ENCODE assay signal across 24 mouse cellular contexts in genomic region chr6:125323547-125323946, GRCm38 (mm10). TPM values are rescaled to one million over a fixed set of nuclear protein-coding genes. Genes with fewer than 3 reads are reported as not detected.
DNase-seq lines count a peak whose midpoint lies in the region; ATAC-seq and TF ChIP-seq lines count a peak whose summit lies in the region.
"Had no signal": no experiment of that assay in that cellular context is flagged by ENCODE, and none has a peak within 500 bp of the region (broad histone marks: within the 10 kb centered on the region; RNA-seq: fewer than 3 reads in every experiment).

No protein-coding gene starts in this region.

- no peaks in the 10 kb centered on the region for H3K4me1 ChIP-seq in midbrain, embryonic 11.5 days (ENCODE audit: control insufficient read depth, insufficient read depth, low read length)
- peaks cover 20% of the 10 kb centered on the region for H3K4me1 ChIP-seq in midbrain, embryonic 10.5 days
- 0 out of 2 replicates have a peak, but pooled peaks cover 2% of the 10 kb centered on the region for H3K4me1 ChIP-seq in stomach, postnatal 0 days (replicated peaks; ENCODE audit: control insufficient read depth, insufficient read depth)
- H3K4me1 ChIP-seq: embryonic facial prominence, embryonic 12.5 days had no signal

- intact Hi-C loops in left cerebral cortex, postnatal 10 days (cut with DNase I): no loop called here

- H3K27me3 ChIP-seq in midbrain, embryonic 11.5 days (ENCODE audit: control insufficient read depth, insufficient read depth, low read length): peaks cover 28% of the 10 kb centered on the region
- peaks cover 69% of the 10 kb centered on the region for H3K27me3 ChIP-seq in midbrain, embryonic 10.5 days (ENCODE audit: low read depth, poor library complexity, severe bottlenecking)
- H3K27me3 ChIP-seq in stomach, postnatal 0 days (ENCODE audit: control insufficient read depth, insufficient read depth, low read length): no peaks in the 10 kb centered on the region

- H3K4me3 ChIP-seq in midbrain, embryonic 11.5 days (ENCODE audit: low read depth, low read length): no peak overlapping the region
- H3K4me3 ChIP-seq in midbrain, embryonic 10.5 days: no peak overlapping the region
- H3K4me3 ChIP-seq in stomach, postnatal 0 days (ENCODE audit: low read depth, low read length): no peak overlapping the region
- H3K4me3 ChIP-seq: embryonic facial prominence, embryonic 12.5 days; forebrain, embryonic 13.5 days; heart, embryonic 12.5 days; hindbrain, embryonic 15.5 days had no signal

- no peak overlapping the region for H3K27ac ChIP-seq in midbrain, embryonic 11.5 days (ENCODE audit: low read depth, low read length)
- no peak overlapping the region for H3K27ac ChIP-seq in midbrain, embryonic 10.5 days (replicated peaks)
- 0 out of 2 replicates have a peak overlapping the region, but pooled peaks have one; percentile 53 for H3K27ac ChIP-seq in stomach, postnatal 0 days (replicated peaks)
- H3K27ac ChIP-seq: embryonic facial prominence, embryonic 12.5 days; forebrain, embryonic 13.5 days; hindbrain, embryonic 15.5 days had no signal

- peak; percentile 45 to 65 for DNase-seq in lung, adult 18-20 months
- no peak for DNase-seq in lung, postnatal 36 days
- DNase-seq in midbrain, embryonic 11.5 days (ENCODE audit: low spot score, missing footprints): peak; percentile 21
- DNase-seq in midbrain, embryonic 10.5 days (ENCODE audit: low spot score): no peak
- DNase-seq in Muller cell, postnatal 12 days (ENCODE audit: inconsistent ontology term): peak; percentile 12
- DNase-seq in stomach, postnatal 0 days (ENCODE audit: low spot score): no peak
- no peak for DNase-seq in left cerebral cortex, postnatal 10 days (ENCODE audit: extremely low spot score in 1 of 2, low spot score in 2 of 2)
- DNase-seq: adrenal gland, postnatal 10 days; cerebellum, adult 11-12 months; cerebellum, adult 9-10 months; cerebellum, postnatal 25 days; forebrain, postnatal 0 days; gastrocnemius, postnatal 14 days; heart, postnatal 36 days had no signal

- WGBS in midbrain, embryonic 11.5 days: 52% methylated on average over 6 of the region's 6 CpGs
- WGBS in midbrain, embryonic 10.5 days: 69% methylated on average over 6 of the region's 6 CpGs
- WGBS in stomach, postnatal 0 days: 47% methylated on average over 6 of the region's 6 CpGs

- no peak overlapping the region for H3K9ac ChIP-seq in midbrain, embryonic 11.5 days (ENCODE audit: low read length)
- H3K9ac ChIP-seq in stomach, postnatal 0 days (ENCODE audit: low read length): no peak overlapping the region
- H3K9ac ChIP-seq: embryonic facial prominence, embryonic 12.5 days; forebrain, embryonic 13.5 days; forebrain, postnatal 0 days; heart, embryonic 12.5 days; hindbrain, embryonic 15.5 days had no signal

- no peaks in the 10 kb centered on the region for H3K9me3 ChIP-seq in midbrain, embryonic 11.5 days (ENCODE audit: control insufficient read depth, low read length)
- no peaks in the 10 kb centered on the region for H3K9me3 ChIP-seq in midbrain, embryonic 10.5 days (replicated peaks)
- H3K9me3 ChIP-seq in stomach, postnatal 0 days (ENCODE audit: control insufficient read depth, low read length): no peaks in the 10 kb centered on the region
- H3K9me3 ChIP-seq: embryonic facial prominence, embryonic 12.5 days; forebrain, embryonic 13.5 days; heart, embryonic 12.5 days; hindbrain, embryonic 15.5 days had no signal

- TF ChIP-seq EP300 in stomach, postnatal 0 days (optimal IDR thresholded peaks at IDR 0.05): no peak

- no peaks in the 10 kb centered on the region for H3K36me3 ChIP-seq in midbrain, embryonic 11.5 days (ENCODE audit: control insufficient read depth, insufficient read depth, low read length)
- no peaks in the 10 kb centered on the region for H3K36me3 ChIP-seq in midbrain, embryonic 10.5 days
- H3K36me3 ChIP-seq in stomach, postnatal 0 days (ENCODE audit: control insufficient read depth, insufficient read depth, low read length): no peaks in the 10 kb centered on the region
- H3K36me3 ChIP-seq: embryonic facial prominence, embryonic 12.5 days; heart, embryonic 12.5 days; hindbrain, embryonic 15.5 days had no signal

- H3K4me2 ChIP-seq in midbrain, embryonic 11.5 days: no peak overlapping the region
- no peak overlapping the region for H3K4me2 ChIP-seq in stomach, postnatal 0 days (replicated peaks; ENCODE audit: low read depth)
- H3K4me2 ChIP-seq: embryonic facial prominence, embryonic 12.5 days; forebrain, embryonic 13.5 days; heart, embryonic 12.5 days; hindbrain, embryonic 15.5 days had no signal

- no peak for ATAC-seq in midbrain, embryonic 11.5 days (ENCODE audit: low FRiP score)
- ATAC-seq in stomach, postnatal 0 days (ENCODE audit: low FRiP score, low TSS enrichment): no peak
- no peak for ATAC-seq in erythroblast, adult 5-6 weeks (replicated peaks; ENCODE audit: low FRiP score, poor library complexity, severe bottlenecking)
- ATAC-seq: forebrain, embryonic 13.5 days had no signal

- TF ChIP-seq CTCF in stomach, postnatal 0 days (IDR thresholded peaks at IDR 0.05; ENCODE audit: low read depth): no peak

RNA-seq across cellular contexts. Expression of gene Scnn1a, which starts 3.1 kb away (rescaled TPM):
- 0.33 and 0.77 TPM in 2 replicates for polyA plus RNA-seq in midbrain, embryonic 11.5 days (2014; fragmentation: Nextera tagmentation; extraction: Ambion mirVana)
- polyA plus RNA-seq in midbrain, embryonic 10.5 days (2016; fragmentation: Nextera tagmentation; extraction: Ambion mirVana): 0.25 and 0.48 TPM in 2 replicates
- 18.5 and 20.6 TPM in 2 replicates for polyA plus RNA-seq in stomach, postnatal 0 days (2015; fragmentation: Nextera tagmentation; extraction: Ambion mirVana)
- total RNA-seq in erythroblast, adult 5-6 weeks (2015; ENCODE audit: low replicate concordance): 4.6 and 7.9 TPM in 2 replicates
- total RNA-seq in erythroblast, adult 5-6 weeks (2017; ENCODE audit: low replicate concordance): not detected in 2 replicates
- 1 to 10 TPM; 2.0 to 2.3 TPM for total RNA-seq in left cerebral cortex, postnatal 10 days (2021)

RNA-seq across cellular contexts. Expression of gene Ltbr, which starts 9.9 kb away (rescaled TPM):
- 18.0 and 19.7 TPM in 2 replicates for polyA plus RNA-seq in midbrain, embryonic 11.5 days (2014; fragmentation: Nextera tagmentation; extraction: Ambion mirVana)
- 21.2 and 23.5 TPM in 2 replicates for polyA plus RNA-seq in midbrain, embryonic 10.5 days (2016; fragmentation: Nextera tagmentation; extraction: Ambion mirVana)
- 71.5 and 73.0 TPM in 2 replicates for polyA plus RNA-seq in stomach, postnatal 0 days (2015; fragmentation: Nextera tagmentation; extraction: Ambion mirVana)
- 7.1 and 10.9 TPM in 2 replicates for total RNA-seq in erythroblast, adult 5-6 weeks (2015; ENCODE audit: low replicate concordance)
- 2.6 and 7.2 TPM in 2 replicates for total RNA-seq in erythroblast, adult 5-6 weeks (2017; ENCODE audit: low replicate concordance)
- total RNA-seq in left cerebral cortex, postnatal 10 days (2021): 1 to 10 TPM; 9.4 to 9.7 TPM

RNA-seq across cellular contexts. Expression of gene Tnfrsf1a, which starts 25.6 kb away (rescaled TPM):
- 19.0 and 19.2 TPM in 2 replicates for polyA plus RNA-seq in midbrain, embryonic 11.5 days (2014; fragmentation: Nextera tagmentation; extraction: Ambion mirVana)
- 21.7 and 24.5 TPM in 2 replicates for polyA plus RNA-seq in midbrain, embryonic 10.5 days (2016; fragmentation: Nextera tagmentation; extraction: Ambion mirVana)
- polyA plus RNA-seq in stomach, postnatal 0 days (2015; fragmentation: Nextera tagmentation; extraction: Ambion mirVana): 75.3 and 77.7 TPM in 2 replicates
- total RNA-seq in erythroblast, adult 5-6 weeks (2015; ENCODE audit: low replicate concordance): 18.8 and 24.8 TPM in 2 replicates
- total RNA-seq in erythroblast, adult 5-6 weeks (2017; ENCODE audit: low replicate concordance): 7.2 and 13.8 TPM in 2 replicates
- 10 to 100 TPM in 1 of 2 experiments, 1 to 10 TPM in 1; 9.4 to 11.8 TPM for total RNA-seq in left cerebral cortex, postnatal 10 days (2021)

RNA-seq across cellular contexts. Expression of gene Tuba3a, which starts 37.7 kb away (rescaled TPM):
- polyA plus RNA-seq in midbrain, embryonic 11.5 days (2014; fragmentation: Nextera tagmentation; extraction: Ambion mirVana): 0.08 TPM in 1 of 2 replicates, not detected in the other
- polyA plus RNA-seq in midbrain, embryonic 10.5 days (2016; fragmentation: Nextera tagmentation; extraction: Ambion mirVana): 0.11 TPM in 1 of 2 replicates, not detected in the other
- polyA plus RNA-seq in stomach, postnatal 0 days (2015; fragmentation: Nextera tagmentation; extraction: Ambion mirVana): 0.08 and 0.15 TPM in 2 replicates
- total RNA-seq in erythroblast, adult 5-6 weeks (2015; ENCODE audit: low replicate concordance): not detected in 2 replicates
- total RNA-seq in erythroblast, adult 5-6 weeks (2017; ENCODE audit: low replicate concordance): not detected in 2 replicates
- total RNA-seq in left cerebral cortex, postnatal 10 days (2021): not detected
- total RNA-seq: adrenal gland, postnatal 10 days; forebrain, postnatal 0 days; gastrocnemius, adult 18-20 months; gastrocnemius, postnatal 14 days; heart, adult 8-10 months; heart, postnatal 36 days had no signal
- polyA plus RNA-seq: cortical plate, adult 2 months; forebrain, embryonic 13.5 days; forebrain, postnatal 0 days; heart, embryonic 12.5 days; heart, embryonic 16.5 days; hindbrain, embryonic 11.5 days; hindbrain, embryonic 15.5 days had no signal

RNA-seq across cellular contexts. Expression of gene Plekhg6, which starts 57.0 kb away (rescaled TPM):
- polyA plus RNA-seq in midbrain, embryonic 11.5 days (2014; fragmentation: Nextera tagmentation; extraction: Ambion mirVana): not detected in 2 replicates
- 0.12 and 0.15 TPM in 2 replicates for polyA plus RNA-seq in midbrain, embryonic 10.5 days (2016; fragmentation: Nextera tagmentation; extraction: Ambion mirVana)
- 6.3 and 6.7 TPM in 2 replicates for polyA plus RNA-seq in stomach, postnatal 0 days (2015; fragmentation: Nextera tagmentation; extraction: Ambion mirVana)
- not detected in 2 replicates for total RNA-seq in erythroblast, adult 5-6 weeks (2015; ENCODE audit: low replicate concordance)
- total RNA-seq in erythroblast, adult 5-6 weeks (2017; ENCODE audit: low replicate concordance): not detected in 2 replicates
- total RNA-seq in left cerebral cortex, postnatal 10 days (2021): under 1 TPM; 0.14 to 0.24 TPM
- total RNA-seq: gastrocnemius, adult 18-20 months; gastrocnemius, postnatal 14 days; heart, postnatal 36 days had no signal
- polyA plus RNA-seq: heart, embryonic 12.5 days had no signal

Comparison
In these comparisons a context has a peak if more than half of its experiments do, and no peak if none do; other contexts are left out.
1. DNase-seq: peak in lung, adult 18-20 months (2 of 2), midbrain, embryonic 11.5 days (single experiment) and Muller cell, postnatal 12 days (single experiment); none in lung, postnatal 36 days (single experiment), midbrain, embryonic 10.5 days (single experiment), stomach, postnatal 0 days (single experiment) and left cerebral cortex, postnatal 10 days (0 of 2).
2. RNA of gene Scnn1a, which starts 3.1 kb away (polyA plus RNA-seq): 18.5 to 20.6 TPM in stomach, postnatal 0 days; 0.33 to 0.77 TPM in midbrain, embryonic 11.5 days and 0.25 to 0.48 TPM in midbrain, embryonic 10.5 days; every median in the first group is over 10 times any median in the second.